Mouse (Mus musculus) fibroblast of lung, adult 2 months (primary cell): ENCODE data around the gene Hps3.
"Not testable (repeated sequence)": the region's sequence is repeated elsewhere in the genome, so short reads cannot be mapped to it uniquely, and the experiment has no call there.

ENCODE experiments used
- DNase-seq: peaks from one replicate; pipeline ENCODE4 v3.0.0-alpha.2; 2011; ENCODE audit warnings: low read depth

The Hps3 gene

GRCm38 (mm10) chr3:20034719-20035404, at the start of gene Hps3:
Hps3 (minus strand) TSS chr3:20035315.
- DNase-seq: peak; percentile 70

- DNase-seq: no peak
Observed at GRCm38 (mm10) chr3:20082161-20082560, 47.0 kb upstream of the Hps3 start.

DNA sequence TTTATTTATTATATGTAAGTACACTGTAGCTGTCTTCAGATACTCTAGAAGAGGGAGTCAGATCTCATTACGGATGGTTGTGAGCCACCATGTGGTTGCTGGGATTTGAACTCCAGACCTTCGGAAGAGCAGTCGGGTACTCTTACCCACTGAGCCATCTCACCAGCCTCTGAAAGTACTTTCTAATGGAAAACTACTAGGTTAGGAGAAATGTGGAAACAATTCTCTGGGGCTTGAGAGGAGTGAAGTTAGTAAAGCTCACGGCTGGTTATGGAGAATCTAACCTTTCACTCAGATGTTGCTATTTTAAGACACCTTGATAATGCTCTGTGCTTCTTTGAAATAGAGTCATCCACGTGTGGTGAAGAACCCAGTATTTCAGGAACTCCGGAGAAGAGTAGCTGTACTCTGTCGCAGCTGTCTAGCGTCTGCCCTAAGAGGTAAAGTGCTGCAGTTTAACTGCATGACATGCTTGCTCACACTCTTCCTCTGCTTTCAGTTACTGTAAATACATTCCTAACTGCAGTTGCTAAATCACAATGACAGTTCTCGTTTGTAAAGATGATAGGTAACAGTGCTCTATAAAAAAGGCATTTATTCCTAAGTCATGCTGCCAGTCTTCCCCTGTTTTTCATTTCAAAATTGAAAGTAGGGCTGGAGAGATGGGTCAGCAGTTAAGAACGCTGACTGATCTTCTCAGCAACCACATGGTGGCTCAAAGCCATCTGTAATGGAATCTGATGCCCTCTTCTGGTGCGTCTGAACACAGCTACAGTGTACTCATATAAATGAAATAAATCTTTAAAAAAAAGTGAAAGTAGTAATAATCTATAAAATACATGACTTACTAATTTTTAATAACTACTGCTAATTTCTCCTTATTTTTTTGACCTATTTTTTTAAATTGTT, 41.3 kb upstream of the Hps3 start:
- DNase-seq: peak; percentile 30

DNA sequence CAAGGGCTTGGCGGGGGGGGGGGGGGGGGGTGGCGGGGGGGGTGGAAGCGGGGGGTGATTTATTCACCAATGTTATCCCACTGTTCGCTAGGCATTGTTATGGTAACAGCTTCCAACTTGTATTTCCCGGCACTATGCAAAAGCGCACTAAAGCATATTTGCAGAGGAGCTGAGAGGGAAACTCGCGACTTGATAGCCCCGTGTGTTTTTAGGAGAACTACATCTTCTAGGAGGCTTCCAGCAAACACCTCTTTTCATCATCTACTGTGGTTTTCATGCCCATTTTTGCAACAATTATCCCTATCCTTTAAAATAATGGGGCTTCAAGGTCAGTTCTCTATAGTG, 23.1 kb upstream of the Hps3 start:
- no peak for DNase-seq

- DNase-seq: peak; percentile 89
Observed at GRCm38 (mm10) chr3:20057306-20058196, 22.4 kb upstream of the Hps3 start, which contains the start of gene Hltf. Hltf (plus strand) TSS chr3:20057811.

GRCm38 (mm10) chr3:20044736-20045135, 9.6 kb upstream of the Hps3 start:
- DNase-seq: not testable (repeated sequence)

- not testable (repeated sequence) for DNase-seq
Observed at GRCm38 (mm10) chr3:20041461-20041860, 6.3 kb upstream of the Hps3 start.

GRCm38 (mm10) chr3:20036069-20036468, 954 bp upstream of the Hps3 start:
- no peak for DNase-seq

DNA sequence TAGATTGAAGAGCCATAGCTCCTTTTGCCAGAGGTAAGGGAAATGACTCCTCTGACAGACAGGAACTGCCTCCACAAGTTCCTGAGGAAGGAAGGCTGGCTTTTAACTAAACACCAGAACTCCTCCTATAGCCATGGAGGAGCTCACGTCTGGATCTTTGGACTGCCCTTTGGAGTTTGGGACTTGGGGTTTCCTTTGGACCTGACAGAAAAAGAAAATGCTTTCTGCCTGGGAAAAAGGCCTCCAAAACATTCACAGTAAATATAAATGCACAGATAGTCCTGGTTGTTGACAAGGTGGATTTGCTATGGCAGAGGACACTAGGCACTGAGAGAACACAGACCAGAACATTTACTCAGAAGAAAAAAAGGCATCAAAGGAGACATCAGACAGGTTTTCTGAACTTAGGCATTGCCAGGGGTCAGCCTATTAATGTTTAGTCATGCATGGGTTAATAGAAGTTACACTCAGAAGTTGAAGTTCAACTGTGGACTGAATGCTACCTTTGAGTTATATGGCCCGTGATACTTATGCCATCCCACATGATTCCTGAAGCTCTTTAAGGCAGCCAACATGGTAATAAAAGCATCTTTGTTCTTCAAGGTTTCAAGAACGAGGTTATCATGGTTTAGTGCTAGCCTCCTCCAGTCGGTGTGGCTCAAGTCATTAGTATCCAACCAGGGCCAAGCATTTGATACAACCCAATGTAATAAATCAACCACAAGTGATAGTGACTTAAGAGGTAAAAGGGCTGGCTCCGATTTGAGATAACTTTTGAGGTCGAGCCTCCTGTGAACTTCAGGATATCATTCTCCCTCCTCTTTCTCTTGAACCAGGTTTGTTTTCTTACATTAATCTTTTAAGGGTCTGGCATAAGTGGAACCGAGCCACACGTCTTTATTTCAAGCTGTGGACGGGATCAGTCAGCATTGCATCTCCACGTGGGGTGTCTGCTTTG, 1.1 kb downstream of the Hps3 start:
- DNase-seq: no peak

GRCm38 (mm10) chr3:20030807-20031206, 4.3 kb downstream of the Hps3 start:
- no peak for DNase-seq

DNA sequence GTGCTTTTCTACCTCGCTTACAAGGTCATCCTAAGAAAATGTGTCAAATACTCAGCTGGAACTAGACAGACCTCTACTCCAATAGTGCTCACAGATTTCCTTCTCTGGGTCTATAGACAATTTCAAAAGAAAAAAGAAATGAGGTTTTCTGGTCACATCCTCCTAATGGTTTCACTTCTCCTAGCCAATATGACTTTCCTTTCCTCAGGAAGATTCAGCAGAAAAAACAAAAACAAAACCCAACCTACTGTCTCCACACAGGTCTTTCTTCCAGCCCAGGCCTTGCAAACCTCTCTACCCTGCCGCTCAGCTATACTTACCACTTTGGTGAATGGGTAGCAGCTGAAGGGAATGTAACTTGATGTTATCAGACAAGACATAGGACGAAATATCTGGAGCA, 6.5 kb downstream of the Hps3 start:
- DNase-seq: no peak

DNA sequence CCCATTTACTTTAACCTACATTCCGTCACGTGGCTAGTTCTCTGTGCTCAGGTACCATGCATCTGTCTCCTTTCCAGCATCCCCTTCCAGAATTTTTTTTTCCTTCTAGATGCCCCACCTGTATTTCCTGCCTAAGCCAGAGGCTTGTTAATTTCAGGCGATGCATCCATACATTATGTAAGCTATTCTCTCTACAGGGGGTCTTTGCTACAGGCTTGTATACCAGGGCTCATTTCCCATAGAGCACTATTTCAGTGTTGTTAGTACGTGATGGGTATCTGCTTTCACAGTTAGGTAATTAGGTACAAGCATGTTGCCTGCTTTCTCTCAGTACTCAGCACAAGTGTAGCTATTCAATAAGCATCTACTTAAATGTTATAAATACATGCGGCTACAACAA, 7.3 kb downstream of the Hps3 start:
- no peak for DNase-seq

GRCm38 (mm10) chr3:20026996-20027689, 8.0 kb downstream of the Hps3 start:
- no peak for DNase-seq

DNA sequence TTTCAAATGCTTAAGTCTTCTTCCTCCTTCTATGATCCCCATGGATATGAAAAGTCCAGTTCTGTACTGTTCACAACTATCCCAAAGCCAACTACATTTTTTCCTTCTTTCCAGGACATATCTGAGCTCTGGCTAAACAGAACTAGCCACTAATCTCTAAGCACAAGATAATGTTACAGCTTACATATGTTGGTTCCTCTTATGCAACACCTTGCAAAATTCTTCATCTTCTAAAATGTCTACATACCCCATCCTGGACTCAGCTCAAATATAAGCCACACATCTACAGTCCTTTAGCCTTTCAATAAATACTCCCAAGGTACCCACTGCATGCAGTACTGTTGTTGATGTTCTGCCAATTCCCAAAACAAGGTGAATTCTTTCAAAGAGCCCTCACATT, 8.6 kb downstream of the Hps3 start:
- no peak for DNase-seq

DNA sequence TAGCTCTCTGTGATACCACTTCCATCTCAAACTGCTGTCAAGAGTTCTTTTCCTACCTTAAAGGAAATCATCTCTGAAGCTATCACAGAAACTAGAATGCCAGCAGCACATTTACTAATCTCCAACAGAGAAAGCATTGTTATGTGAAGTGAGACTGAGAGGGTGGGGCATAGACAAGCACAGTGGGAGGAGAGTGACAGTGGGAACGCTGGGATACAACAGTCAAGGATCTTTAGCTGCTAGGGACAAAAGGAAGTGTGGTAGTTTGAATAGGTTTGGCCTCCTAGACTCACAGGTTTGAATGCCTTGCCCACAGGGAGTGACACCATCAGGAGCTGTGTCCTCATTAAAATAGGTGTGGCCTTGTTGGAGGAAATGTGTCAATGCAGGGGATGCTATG, 11.3 kb downstream of the Hps3 start:
- DNase-seq: no peak

DNA sequence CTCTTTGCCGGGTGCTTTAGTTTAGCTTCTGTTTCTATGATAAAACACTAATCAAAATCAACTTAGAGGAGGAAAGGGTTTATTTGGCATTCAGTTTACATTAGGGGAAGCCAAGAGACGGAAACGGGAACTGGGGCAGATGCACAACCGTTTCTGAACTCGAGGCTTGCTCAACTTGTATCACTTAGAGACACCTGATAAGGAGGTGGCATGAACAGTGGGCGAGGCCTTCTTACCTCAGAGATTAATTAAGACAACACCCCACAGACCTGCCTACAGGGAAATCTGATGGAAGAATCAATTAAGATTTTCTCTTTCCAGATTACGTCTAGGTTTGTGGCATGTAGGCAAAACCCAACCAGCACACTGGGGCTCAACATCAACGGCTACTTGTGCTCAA, 17.0 kb downstream of the Hps3 start:
- DNase-seq: no peak

GRCm38 (mm10) chr3:20014454-20014853, 20.7 kb downstream of the Hps3 start:
- no peak for DNase-seq

GRCm38 (mm10) chr3:20010905-20011304, 24.2 kb downstream of the Hps3 start:
- not testable (repeated sequence) for DNase-seq

GRCm38 (mm10) chr3:20010464-20010863, 24.7 kb downstream of the Hps3 start:
- no peak for DNase-seq

DNA sequence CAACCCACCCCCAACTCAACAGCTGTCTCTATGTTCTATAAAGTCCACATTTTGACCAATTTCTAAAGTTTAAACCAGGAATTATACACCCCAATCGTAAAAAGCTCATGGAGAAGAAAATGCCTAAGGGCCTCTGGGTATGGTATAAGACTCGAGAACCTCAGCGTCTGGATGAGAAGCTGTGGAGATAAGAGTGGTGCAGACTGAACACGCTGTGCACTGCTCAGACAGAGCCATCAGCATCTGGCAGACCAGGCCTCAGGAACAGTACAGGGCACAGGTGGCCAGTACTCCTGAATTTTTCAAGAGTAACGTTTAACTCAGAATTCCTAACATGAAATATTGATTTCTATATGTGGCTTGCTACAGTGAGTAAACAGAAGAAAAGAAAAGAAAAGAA, 27.4 kb downstream of the Hps3 start:
- no peak for DNase-seq

DNA sequence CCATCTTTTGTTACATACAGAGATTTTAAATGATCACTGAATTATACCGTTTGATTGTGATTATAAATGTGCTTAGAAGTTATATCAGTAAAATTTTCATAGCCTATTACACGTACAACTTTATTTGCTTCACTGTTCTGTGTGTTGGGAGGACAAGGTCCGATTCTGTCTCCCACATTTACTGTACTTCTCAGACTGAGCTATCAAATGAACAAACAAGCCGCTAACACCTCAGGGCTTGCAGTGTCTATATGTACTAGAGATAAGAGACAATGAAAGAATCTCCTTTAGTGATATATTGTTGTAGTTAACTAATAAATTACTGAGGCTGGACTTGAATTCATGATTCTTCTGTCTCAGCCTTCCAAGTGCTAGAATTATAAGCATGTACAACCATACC, 27.8 kb downstream of the Hps3 start:
- no peak for DNase-seq
